9 mouse cellular contexts compared by ENCODE assay signal in genomic region chr2:168117553-168117952, GRCm38 (mm10). TPM values are rescaled to one million over a fixed set of nuclear protein-coding genes. Genes with fewer than 3 reads are reported as not detected.
A peak's percentile ranks its signal among the peaks of the same experiment; 100 is the strongest.
DNase-seq lines count a peak whose midpoint lies in the region; ATAC-seq and TF ChIP-seq lines count a peak whose summit lies in the region.
"Had no signal": no experiment of that assay in that cellular context is flagged by ENCODE, and none has a peak within 500 bp of the region (broad histone marks: within the 10 kb centered on the region; RNA-seq: fewer than 3 reads in every experiment).

No protein-coding gene starts in this region.

- TF ChIP-seq CTCF in left cerebral cortex, adult 2 months (IDR thresholded peaks at IDR 0.05): no peak

- no peaks in the 10 kb centered on the region for H3K27me3 ChIP-seq in embryonic facial prominence, embryonic 14.5 days (replicated peaks; ENCODE audit: control insufficient read depth, insufficient read depth, low read length)
- H3K27me3 ChIP-seq in hindbrain, embryonic 16.5 days (replicated peaks; ENCODE audit: control insufficient read depth, insufficient read depth, low read length): 0 out of 2 replicates have a peak, but pooled peaks cover 2% of the 10 kb centered on the region
- H3K27me3 ChIP-seq in midbrain, embryonic 15.5 days (replicated peaks): peaks cover 4% of the 10 kb centered on the region; the same call in 1 of the 2 replicates

- peaks cover 18% of the 10 kb centered on the region; the same call in 1 of the 2 replicates for H3K4me1 ChIP-seq in embryonic facial prominence, embryonic 14.5 days (ENCODE audit: control insufficient read depth, insufficient read depth, low read length)
- H3K4me1 ChIP-seq in hindbrain, embryonic 16.5 days (ENCODE audit: control insufficient read depth, insufficient read depth, low read depth, low read length): peaks cover 7% of the 10 kb centered on the region
- peaks cover 17% of the 10 kb centered on the region for H3K4me1 ChIP-seq in midbrain, embryonic 15.5 days

- DNase-seq in left cerebral cortex, adult 2 months (ENCODE audit: extremely low spot score in 1 of 2, low spot score in 2 of 2): no peak
- no peak for DNase-seq in left cerebral cortex, postnatal 10 days (ENCODE audit: extremely low spot score in 1 of 2, low spot score in 2 of 2)
- DNase-seq in embryonic facial prominence, embryonic 14.5 days (ENCODE audit: low spot score): no peak
- DNase-seq in cerebellum, postnatal 10 days: no peak
- no peak for DNase-seq in urinary bladder, postnatal 10 days (ENCODE audit: low spot score)
- no peak for DNase-seq in spleen, postnatal 14 days (ENCODE audit: low spot score in 2 of 2)

- no peaks in the 10 kb centered on the region for H3K9me3 ChIP-seq in embryonic facial prominence, embryonic 14.5 days (ENCODE audit: control insufficient read depth, low read length)
- no peaks in the 10 kb centered on the region for H3K9me3 ChIP-seq in hindbrain, embryonic 16.5 days (ENCODE audit: control insufficient read depth, low read length)
- H3K9me3 ChIP-seq in midbrain, embryonic 15.5 days: no peaks in the 10 kb centered on the region

- no peak for ATAC-seq in embryonic facial prominence, embryonic 14.5 days (ENCODE audit: low read depth)
- ATAC-seq in hindbrain, embryonic 16.5 days: peak; percentile 31; the same call in 1 of the 2 replicates
- peak; percentile 43; the same call in 1 of the 2 replicates for ATAC-seq in midbrain, embryonic 15.5 days (replicated peaks)

- WGBS in embryonic facial prominence, embryonic 14.5 days: 14% methylated on average over 9 of the region's 13 CpGs
- WGBS in hindbrain, embryonic 16.5 days: 2% methylated on average over 12 of the region's 13 CpGs
- WGBS in midbrain, embryonic 15.5 days: 1% methylated on average over 13 of the region's 13 CpGs

- no peaks in the 10 kb centered on the region for H3K36me3 ChIP-seq in embryonic facial prominence, embryonic 14.5 days (ENCODE audit: control insufficient read depth, insufficient read depth, low read length)
- H3K36me3 ChIP-seq in hindbrain, embryonic 16.5 days (ENCODE audit: control insufficient read depth, insufficient read depth, low read length): no peaks in the 10 kb centered on the region
- no peaks in the 10 kb centered on the region for H3K36me3 ChIP-seq in midbrain, embryonic 15.5 days (replicated peaks)

- peak overlapping the region; percentile 84 for H3K4me2 ChIP-seq in embryonic facial prominence, embryonic 14.5 days (ENCODE audit: low read depth, low read length)
- H3K4me2 ChIP-seq in hindbrain, embryonic 16.5 days (ENCODE audit: low read length): peak overlapping the region; percentile 61
- peak overlapping the region; percentile 59 for H3K4me2 ChIP-seq in midbrain, embryonic 15.5 days

- peak overlapping the region; percentile 55 for H3K9ac ChIP-seq in embryonic facial prominence, embryonic 14.5 days (ENCODE audit: low read depth, low read length)
- H3K9ac ChIP-seq in hindbrain, embryonic 16.5 days (ENCODE audit: low read depth, low read length): peak overlapping the region; percentile 39
- 0 out of 2 replicates have a peak overlapping the region, but pooled peaks have one; percentile 40 for H3K9ac ChIP-seq in midbrain, embryonic 15.5 days

- intact Hi-C loops in left cerebral cortex, adult 2 months (cut with DNase I): loop anchor here (1.0 to 10.0 kb wide), 2 partner anchors 90 to 327 kb away; partner anchors contain the start of gene Adnp
- intact Hi-C loops in left cerebral cortex, postnatal 10 days (cut with DNase I): loop anchor here (1.0 to 10.0 kb wide), 2 partner anchors 86 to 327 kb away; no protein-coding TSS in a partner anchor

- peak overlapping the region; percentile 83 for H3K27ac ChIP-seq in left cerebral cortex, adult 2 months
- H3K27ac ChIP-seq in embryonic facial prominence, embryonic 14.5 days (replicated peaks; ENCODE audit: low read depth, low read length): no peak overlapping the region
- no peak overlapping the region for H3K27ac ChIP-seq in hindbrain, embryonic 16.5 days (ENCODE audit: low read depth, low read length)
- no peak overlapping the region for H3K27ac ChIP-seq in midbrain, embryonic 15.5 days

- peak overlapping the region; percentile 55 for H3K4me3 ChIP-seq in left cerebral cortex, adult 2 months
- peak overlapping the region; percentile 45 for H3K4me3 ChIP-seq in embryonic facial prominence, embryonic 14.5 days (ENCODE audit: low read depth, low read length)
- H3K4me3 ChIP-seq in hindbrain, embryonic 16.5 days (ENCODE audit: low read length): peak overlapping the region; percentile 34
- H3K4me3 ChIP-seq in midbrain, embryonic 15.5 days: peak overlapping the region; percentile 36
- H3K4me3 ChIP-seq: myocyte had no signal

RNA-seq across cellular contexts. Expression of gene Pard6b, which starts 36.7 kb away (rescaled TPM):
- 1 to 10 TPM; 5.5 to 6.8 TPM for total RNA-seq in left cerebral cortex, adult 2 months (2021)
- total RNA-seq in left cerebral cortex, postnatal 10 days (2021): 1 to 10 TPM; 3.3 to 4.6 TPM
- polyA plus RNA-seq in embryonic facial prominence, embryonic 14.5 days (2014; fragmentation: Nextera tagmentation; extraction: Ambion mirVana): 2.9 and 3.0 TPM in 2 replicates
- polyA plus RNA-seq in hindbrain, embryonic 16.5 days (2015; fragmentation: Nextera tagmentation; extraction: Ambion mirVana): 4.5 and 6.6 TPM in 2 replicates
- 7.5 TPM in 2 replicates for polyA plus RNA-seq in midbrain, embryonic 15.5 days (2015; fragmentation: Nextera tagmentation; extraction: Ambion mirVana)
